Mouse (Mus musculus): ENCODE measurements around the gene Hpn. TPM values are rescaled to one million over a fixed set of nuclear protein-coding genes. Genes with fewer than 3 reads are reported as not detected.
A peak's percentile ranks its signal among the peaks of the same experiment; 100 is the strongest.

The Hpn gene
- polyA plus RNA-seq, 1 experiment from 2014 or later, result 4.9 TPM

DNA sequence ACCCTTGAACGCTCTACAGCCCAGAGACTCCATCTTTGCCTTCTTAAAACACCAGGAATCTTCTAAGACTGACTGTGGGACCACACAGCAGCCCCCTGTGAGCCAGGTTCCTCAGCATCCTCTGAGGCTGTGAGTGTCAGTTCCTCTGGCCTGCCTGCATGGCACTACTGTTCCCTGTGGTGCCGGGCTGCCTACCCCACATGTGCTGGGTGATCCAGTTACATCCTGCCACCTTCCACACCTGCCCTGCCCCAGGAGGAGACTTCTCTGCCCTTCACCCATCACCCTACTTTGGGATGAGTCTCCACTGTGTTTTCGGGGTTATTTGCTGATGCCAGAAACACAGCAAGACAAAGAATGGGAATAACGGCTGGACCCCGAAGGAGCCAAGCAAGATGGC, 4.5 kb upstream of the Hpn start:
- Histone ChIP-seq H3K4me2 (ENCODE audit: low read depth, low read length) (no peak overlapping the region), H3K4me3 (ENCODE audit: low read depth, low read length) (no peak overlapping the region), H3K9ac (ENCODE audit: low read depth, low read length) (no peak overlapping the region), H3K27me3 (replicated peaks; ENCODE audit: control insufficient read depth, insufficient read depth, low read length) (no peaks in the 10 kb centered on the region), H3K4me1 (ENCODE audit: control insufficient read depth, insufficient read depth, low read length) (0 out of 2 replicates have a peak, but pooled peaks cover 4% of the 10 kb centered on the region), H3K27ac (replicated peaks; ENCODE audit: low read depth, low read length) (no peak overlapping the region), H3K9me3 (ENCODE audit: control insufficient read depth, low read length) (no peaks in the 10 kb centered on the region), H3K36me3 (ENCODE audit: control insufficient read depth, insufficient read depth, low read length) (no peaks in the 10 kb centered on the region)
- DNase-seq (ENCODE audit: low spot score), result no peak
- WGBS, result 83% methylated on average over 5 of the region's 5 CpGs
- no peak for ATAC-seq (ENCODE audit: low read depth)

DNA sequence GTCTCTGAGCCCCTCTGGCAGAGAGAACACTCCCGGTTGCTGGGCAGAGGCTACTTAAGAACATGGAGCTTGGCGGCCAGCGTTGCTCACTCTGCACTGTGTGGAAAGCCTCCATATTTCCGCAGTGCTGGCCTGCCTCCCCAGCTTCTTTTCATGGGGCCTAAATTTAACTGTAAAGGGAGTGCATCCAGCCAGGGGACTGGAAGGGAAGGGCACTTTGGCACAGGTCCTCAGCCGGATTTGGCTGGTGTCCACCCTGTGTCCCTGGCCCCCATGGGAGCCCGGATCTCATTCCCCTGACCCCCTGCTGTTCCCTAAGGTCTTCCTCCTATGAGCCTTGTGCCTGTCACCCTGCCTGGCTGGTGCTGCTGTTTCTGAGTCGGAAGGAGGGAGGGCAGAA, 3.4 kb upstream of the Hpn start:
- no peak overlapping the region for H3K9ac ChIP-seq (ENCODE audit: low read depth, low read length)
- no peak overlapping the region for H3K27ac ChIP-seq (replicated peaks; ENCODE audit: low read depth, low read length)
- H3K4me3 ChIP-seq (ENCODE audit: low read depth, low read length), result no peak overlapping the region
- DNase-seq (ENCODE audit: low spot score) (no peak), ATAC-seq (ENCODE audit: low read depth) (no peak)
- H3K4me2 ChIP-seq (ENCODE audit: low read depth, low read length), result no peak overlapping the region
- H3K4me1 ChIP-seq (ENCODE audit: control insufficient read depth, insufficient read depth, low read length), result 0 out of 2 replicates have a peak, but pooled peaks cover 4% of the 10 kb centered on the region
- no peaks in the 10 kb centered on the region for H3K36me3 ChIP-seq (ENCODE audit: control insufficient read depth, insufficient read depth, low read length)
- no peaks in the 10 kb centered on the region for H3K9me3 ChIP-seq (ENCODE audit: control insufficient read depth, low read length)
- WGBS, result 71% methylated on average over 7 of the region's 7 CpGs
- no peaks in the 10 kb centered on the region for H3K27me3 ChIP-seq (replicated peaks; ENCODE audit: control insufficient read depth, insufficient read depth, low read length)

DNA sequence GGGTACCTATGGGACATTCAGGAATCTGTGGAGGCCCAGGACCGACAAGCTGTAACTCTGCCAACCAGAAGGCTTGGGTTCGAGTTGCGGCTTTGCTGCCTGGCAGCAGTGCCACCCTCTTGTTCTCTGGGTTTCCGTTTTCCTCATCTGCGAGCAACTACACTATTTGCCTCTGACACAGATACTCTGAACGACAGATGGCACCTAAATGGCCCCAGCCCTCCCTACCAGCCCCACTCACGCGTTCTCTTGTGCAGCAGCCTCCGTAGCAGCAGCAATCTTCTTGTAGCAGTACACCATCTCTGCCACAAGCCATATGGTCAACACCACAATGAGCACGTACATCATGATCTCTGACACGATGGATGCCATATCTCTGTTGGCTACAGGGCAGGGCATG, 2.4 kb upstream of the Hpn start:
- ATAC-seq (ENCODE audit: low read depth) (no peak), DNase-seq (ENCODE audit: low spot score) (no peak)
- Histone ChIP-seq H3K4me3 (ENCODE audit: low read depth, low read length) (no peak overlapping the region), H3K9me3 (ENCODE audit: control insufficient read depth, low read length) (no peaks in the 10 kb centered on the region), H3K4me2 (ENCODE audit: low read depth, low read length) (no peak overlapping the region), H3K27ac (replicated peaks; ENCODE audit: low read depth, low read length) (no peak overlapping the region), H3K9ac (ENCODE audit: low read depth, low read length) (no peak overlapping the region), H3K36me3 (ENCODE audit: control insufficient read depth, insufficient read depth, low read length) (no peaks in the 10 kb centered on the region), H3K4me1 (ENCODE audit: control insufficient read depth, insufficient read depth, low read length) (0 out of 2 replicates have a peak, but pooled peaks cover 4% of the 10 kb centered on the region), H3K27me3 (replicated peaks; ENCODE audit: control insufficient read depth, insufficient read depth, low read length) (no peaks in the 10 kb centered on the region)
- WGBS, result 81% methylated on average over 10 of the region's 11 CpGs

DNA sequence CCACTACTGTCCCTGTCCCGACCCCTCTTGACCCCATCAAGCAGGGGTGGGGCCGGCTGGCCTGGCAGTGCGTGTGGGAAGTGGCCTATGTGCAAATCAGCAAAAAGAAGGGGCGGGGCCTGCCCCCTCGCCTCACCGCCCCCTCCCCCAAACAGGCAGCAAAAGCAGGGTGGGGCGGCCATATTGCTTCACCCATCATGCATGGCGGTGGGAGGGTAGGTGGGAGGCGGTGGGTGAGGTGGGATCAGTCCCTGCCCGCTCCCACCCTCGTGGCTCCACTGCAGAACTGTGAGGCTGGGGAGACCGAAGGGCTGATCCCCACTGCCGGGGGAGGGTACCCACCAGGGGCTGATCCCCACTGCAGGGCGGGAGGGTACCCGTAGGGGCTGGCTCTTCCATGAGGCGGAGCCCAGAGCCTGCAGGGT, 1.6 kb upstream of the Hpn start:
- H3K27ac ChIP-seq (replicated peaks; ENCODE audit: low read depth, low read length), result no peak overlapping the region
- no peak overlapping the region for H3K9ac ChIP-seq (ENCODE audit: low read depth, low read length)
- ATAC-seq (ENCODE audit: low read depth) (no peak), DNase-seq (ENCODE audit: low spot score) (no peak)
- H3K27me3 ChIP-seq (replicated peaks; ENCODE audit: control insufficient read depth, insufficient read depth, low read length), result no peaks in the 10 kb centered on the region
- no peak overlapping the region for H3K4me2 ChIP-seq (ENCODE audit: low read depth, low read length)
- WGBS, result 47% methylated on average over 10 of the region's 16 CpGs
- H3K36me3 ChIP-seq (ENCODE audit: control insufficient read depth, insufficient read depth, low read length), result no peaks in the 10 kb centered on the region
- no peak overlapping the region for H3K4me3 ChIP-seq (ENCODE audit: low read depth, low read length)
- H3K4me1 ChIP-seq (ENCODE audit: control insufficient read depth, insufficient read depth, low read length), result 0 out of 2 replicates have a peak, but pooled peaks cover 4% of the 10 kb centered on the region
- no peaks in the 10 kb centered on the region for H3K9me3 ChIP-seq (ENCODE audit: control insufficient read depth, low read length)

DNA sequence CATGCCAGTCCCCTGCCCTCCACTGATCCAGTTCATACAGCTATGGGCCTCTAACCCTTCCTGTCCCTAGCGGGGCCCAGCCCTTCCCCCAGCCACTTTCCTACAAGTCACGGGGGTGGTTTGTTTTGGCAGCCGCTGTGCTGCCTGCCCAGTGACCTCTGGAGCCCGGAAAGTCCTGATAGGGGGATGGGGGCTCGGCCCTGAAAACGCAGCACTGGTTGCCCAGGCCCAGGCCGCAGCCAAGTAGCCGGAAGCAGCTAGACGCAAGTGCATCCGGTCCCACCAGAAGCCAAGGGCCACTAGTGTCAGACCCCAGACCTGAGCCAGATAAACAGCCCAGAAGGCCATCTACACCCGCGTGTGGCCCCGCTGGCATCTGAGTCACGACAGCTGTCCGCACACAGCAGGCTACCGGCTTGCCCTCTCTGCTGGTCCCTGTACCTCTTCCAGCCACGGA, 525 bp upstream of the Hpn start:
- Histone ChIP-seq H3K36me3 (ENCODE audit: control insufficient read depth, insufficient read depth, low read length) (no peaks in the 10 kb centered on the region), H3K4me3 (ENCODE audit: low read depth, low read length) (no peak overlapping the region), H3K9me3 (ENCODE audit: control insufficient read depth, low read length) (no peaks in the 10 kb centered on the region), H3K4me1 (ENCODE audit: control insufficient read depth, insufficient read depth, low read length) (0 out of 2 replicates have a peak, but pooled peaks cover 4% of the 10 kb centered on the region), H3K27ac (replicated peaks; ENCODE audit: low read depth, low read length) (no peak overlapping the region), H3K9ac (ENCODE audit: low read depth, low read length) (no peak overlapping the region), H3K27me3 (replicated peaks; ENCODE audit: control insufficient read depth, insufficient read depth, low read length) (no peaks in the 10 kb centered on the region), H3K4me2 (ENCODE audit: low read depth, low read length) (peak overlapping the region; percentile 47)
- WGBS, result 23% methylated on average over 16 of the region's 17 CpGs
- ATAC-seq (ENCODE audit: low read depth) (peak; percentile 8; the same call in 1 of the 2 replicates), DNase-seq (ENCODE audit: low spot score) (peak; percentile 51)

GRCm38 (mm10) chr7:31114646-31115045, 444 bp downstream of the Hpn start:
- Histone ChIP-seq H3K4me1 (ENCODE audit: control insufficient read depth, insufficient read depth, low read length) (0 out of 2 replicates have a peak, but pooled peaks cover 4% of the 10 kb centered on the region), H3K4me2 (ENCODE audit: low read depth, low read length) (peak overlapping the region; percentile 47), H3K9ac (ENCODE audit: low read depth, low read length) (no peak overlapping the region), H3K27me3 (replicated peaks; ENCODE audit: control insufficient read depth, insufficient read depth, low read length) (no peaks in the 10 kb centered on the region), H3K9me3 (ENCODE audit: control insufficient read depth, low read length) (no peaks in the 10 kb centered on the region), H3K4me3 (ENCODE audit: low read depth, low read length) (0 out of 2 replicates have a peak overlapping the region, but pooled peaks have one; percentile 3), H3K27ac (replicated peaks; ENCODE audit: low read depth, low read length) (no peak overlapping the region), H3K36me3 (ENCODE audit: control insufficient read depth, insufficient read depth, low read length) (no peaks in the 10 kb centered on the region)
- 52% methylated on average over 10 of the region's 10 CpGs for WGBS
- ATAC-seq (ENCODE audit: low read depth) (no peak), DNase-seq (ENCODE audit: low spot score) (no peak)

GRCm38 (mm10) chr7:31113800-31114199, 1.3 kb downstream of the Hpn start:
- 81% methylated on average over 6 of the region's 6 CpGs for WGBS
- ATAC-seq (ENCODE audit: low read depth) (no peak), DNase-seq (ENCODE audit: low spot score) (no peak)
- Histone ChIP-seq H3K27me3 (replicated peaks; ENCODE audit: control insufficient read depth, insufficient read depth, low read length) (no peaks in the 10 kb centered on the region), H3K4me2 (ENCODE audit: low read depth, low read length) (no peak overlapping the region), H3K9me3 (ENCODE audit: control insufficient read depth, low read length) (no peaks in the 10 kb centered on the region), H3K9ac (ENCODE audit: low read depth, low read length) (no peak overlapping the region), H3K27ac (replicated peaks; ENCODE audit: low read depth, low read length) (no peak overlapping the region), H3K36me3 (ENCODE audit: control insufficient read depth, insufficient read depth, low read length) (no peaks in the 10 kb centered on the region), H3K4me1 (ENCODE audit: control insufficient read depth, insufficient read depth, low read length) (0 out of 2 replicates have a peak, but pooled peaks cover 4% of the 10 kb centered on the region), H3K4me3 (ENCODE audit: low read depth, low read length) (no peak overlapping the region)

GRCm38 (mm10) chr7:31112036-31112435, 3.1 kb downstream of the Hpn start:
- Histone ChIP-seq H3K27me3 (replicated peaks; ENCODE audit: control insufficient read depth, insufficient read depth, low read length) (no peaks in the 10 kb centered on the region), H3K9me3 (ENCODE audit: control insufficient read depth, low read length) (no peaks in the 10 kb centered on the region), H3K36me3 (ENCODE audit: control insufficient read depth, insufficient read depth, low read length) (no peaks in the 10 kb centered on the region), H3K4me2 (ENCODE audit: low read depth, low read length) (no peak overlapping the region), H3K4me1 (ENCODE audit: control insufficient read depth, insufficient read depth, low read length) (0 out of 2 replicates have a peak, but pooled peaks cover 4% of the 10 kb centered on the region), H3K9ac (ENCODE audit: low read depth, low read length) (no peak overlapping the region), H3K4me3 (ENCODE audit: low read depth, low read length) (no peak overlapping the region), H3K27ac (replicated peaks; ENCODE audit: low read depth, low read length) (no peak overlapping the region)
- DNase-seq (ENCODE audit: low spot score) (no peak), ATAC-seq (ENCODE audit: low read depth) (no peak)
- 44% methylated on average over 4 of the region's 4 CpGs for WGBS

- Histone ChIP-seq H3K4me1 (ENCODE audit: control insufficient read depth, insufficient read depth, low read length) (0 out of 2 replicates have a peak, but pooled peaks cover 4% of the 10 kb centered on the region), H3K36me3 (ENCODE audit: control insufficient read depth, insufficient read depth, low read length) (no peaks in the 10 kb centered on the region), H3K27me3 (replicated peaks; ENCODE audit: control insufficient read depth, insufficient read depth, low read length) (no peaks in the 10 kb centered on the region), H3K4me2 (ENCODE audit: low read depth, low read length) (no peak overlapping the region), H3K27ac (replicated peaks; ENCODE audit: low read depth, low read length) (no peak overlapping the region), H3K4me3 (ENCODE audit: low read depth, low read length) (no peak overlapping the region), H3K9ac (ENCODE audit: low read depth, low read length) (no peak overlapping the region), H3K9me3 (ENCODE audit: control insufficient read depth, low read length) (no peaks in the 10 kb centered on the region)
- DNase-seq (ENCODE audit: low spot score), result no peak
- ATAC-seq (ENCODE audit: low read depth), result no peak
- 79% methylated on average over 15 of the region's 15 CpGs for WGBS
Measured at GRCm38 (mm10) chr7:31110861-31111385, 4.2 kb downstream of the Hpn start.

Data from embryonic facial prominence, embryonic 14.5 days (tissue).